Mouse (Mus musculus): ENCODE data around the gene Kcnh1. TPM values are rescaled to one million over a fixed set of nuclear protein-coding genes. Genes with fewer than 3 reads are reported as not detected.

Gene Kcnh1
- polyA plus RNA-seq (2014; fragmentation: Nextera tagmentation; extraction: Ambion mirVana): 0.38 and 0.39 TPM in 2 replicates

GRCm38 (mm10) chr1:192190508-192191321, at the start of gene Kcnh1:
Gene Kcnh1, plus strand, starts transcription at chr1:192190774.
- ATAC-seq (replicated peaks; ENCODE audit: insufficient number of reproducible peaks, low FRiP score, low TSS enrichment, low read depth): peak; percentile 87
- DNase-seq (ENCODE audit: low spot score): peak; percentile 88
- Histone ChIP-seq H3K27ac (replicated peaks; ENCODE audit: low read depth, low read length) (no peak within 1 kb of the TSS), H3K4me1 (ENCODE audit: control insufficient read depth, insufficient read depth, low read length) (no peaks in the 10 kb centered on the region; the same call in 1 of the 2 replicates), H3K4me3 (ENCODE audit: low read depth, low read length) (peak within 1 kb of the TSS; percentile 49), H3K27me3 (ENCODE audit: control insufficient read depth, insufficient read depth, low read length) (peaks cover 20% of the 10 kb centered on the region), H3K9ac (replicated peaks; ENCODE audit: low read length) (peak within 1 kb of the TSS; percentile 44), H3K4me2 (ENCODE audit: low read depth, low read length) (peak within 1 kb of the TSS; percentile 96), H3K9me3 (replicated peaks; ENCODE audit: control insufficient read depth, low read length) (no peaks in the 10 kb centered on the region), H3K36me3 (replicated peaks; ENCODE audit: control insufficient read depth, insufficient read depth, low read depth, low read length) (no peaks in the 10 kb centered on the region)
- WGBS: under 1% methylated on average over 72 of the region's 73 CpGs

DNA sequence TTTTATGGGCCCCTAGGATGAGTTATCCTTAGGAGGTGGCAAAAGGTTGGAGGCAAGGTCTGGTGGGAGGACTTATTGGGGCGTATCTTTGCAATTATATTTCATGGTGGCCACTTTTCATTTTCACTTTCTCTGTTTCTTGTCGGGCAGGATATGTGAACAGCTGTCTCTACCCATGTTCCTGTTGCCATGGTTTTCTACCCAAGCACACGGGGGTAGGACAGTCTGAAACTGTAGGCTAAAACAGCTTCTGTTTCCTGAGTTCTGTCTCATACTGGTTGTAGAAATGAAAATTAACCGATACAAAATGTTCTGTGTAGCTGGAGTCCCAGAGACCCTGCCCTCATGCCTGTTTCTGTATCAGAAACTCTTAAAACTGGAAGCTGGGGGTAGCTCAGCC, 39.4 kb upstream of the Kcnh1 start:
- DNase-seq (ENCODE audit: low spot score): no peak
- no peak overlapping the region for H3K4me2 ChIP-seq (ENCODE audit: low read depth, low read length)
- ATAC-seq (replicated peaks; ENCODE audit: insufficient number of reproducible peaks, low FRiP score, low TSS enrichment, low read depth): no peak
- no peaks in the 10 kb centered on the region for H3K36me3 ChIP-seq (replicated peaks; ENCODE audit: control insufficient read depth, insufficient read depth, low read depth, low read length)
- no peaks in the 10 kb centered on the region for H3K4me1 ChIP-seq (ENCODE audit: control insufficient read depth, insufficient read depth, low read length)
- no peaks in the 10 kb centered on the region for H3K9me3 ChIP-seq (replicated peaks; ENCODE audit: control insufficient read depth, low read length)
- H3K9ac ChIP-seq (replicated peaks; ENCODE audit: low read length): no peak overlapping the region
- H3K27me3 ChIP-seq (ENCODE audit: control insufficient read depth, insufficient read depth, low read length): no peaks in the 10 kb centered on the region
- H3K4me3 ChIP-seq (ENCODE audit: low read depth, low read length): no peak overlapping the region
- H3K27ac ChIP-seq (replicated peaks; ENCODE audit: low read depth, low read length): no peak overlapping the region
- 88% methylated on average over 4 of the region's 4 CpGs for WGBS

GRCm38 (mm10) chr1:192171477-192171876, 19.1 kb upstream of the Kcnh1 start:
- no peak for DNase-seq (ENCODE audit: low spot score)
- Histone ChIP-seq H3K9me3 (replicated peaks; ENCODE audit: control insufficient read depth, low read length) (no peaks in the 10 kb centered on the region), H3K4me3 (ENCODE audit: low read depth, low read length) (no peak overlapping the region), H3K36me3 (replicated peaks; ENCODE audit: control insufficient read depth, insufficient read depth, low read depth, low read length) (no peaks in the 10 kb centered on the region), H3K9ac (replicated peaks; ENCODE audit: low read length) (no peak overlapping the region), H3K4me1 (ENCODE audit: control insufficient read depth, insufficient read depth, low read length) (no peaks in the 10 kb centered on the region), H3K4me2 (ENCODE audit: low read depth, low read length) (no peak overlapping the region), H3K27ac (replicated peaks; ENCODE audit: low read depth, low read length) (no peak overlapping the region), H3K27me3 (ENCODE audit: control insufficient read depth, insufficient read depth, low read length) (no peaks in the 10 kb centered on the region)
- WGBS: 96% methylated on average over 3 of the region's 3 CpGs
- no peak for ATAC-seq (replicated peaks; ENCODE audit: insufficient number of reproducible peaks, low FRiP score, low TSS enrichment, low read depth)

DNA sequence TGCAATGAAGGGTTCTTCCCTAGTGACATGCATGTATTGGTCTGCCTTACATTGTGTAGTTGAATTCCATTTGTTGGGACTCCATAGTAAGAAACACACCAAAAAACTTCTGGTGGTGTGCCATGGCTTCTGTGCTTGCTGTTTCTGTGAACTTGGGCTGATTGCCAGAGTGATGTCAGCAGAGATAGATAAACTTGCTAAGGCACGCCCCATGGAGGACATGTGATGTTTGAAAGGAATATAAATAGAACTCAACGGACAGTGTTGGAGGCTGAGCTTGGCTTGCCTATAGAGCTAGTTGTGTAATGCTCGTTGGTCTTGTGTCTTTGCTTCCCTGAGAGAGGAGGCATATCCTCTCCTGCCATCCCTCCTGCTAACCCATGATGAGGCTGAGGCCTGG, 10.7 kb upstream of the Kcnh1 start:
- Histone ChIP-seq H3K36me3 (replicated peaks; ENCODE audit: control insufficient read depth, insufficient read depth, low read depth, low read length) (no peaks in the 10 kb centered on the region), H3K27ac (replicated peaks; ENCODE audit: low read depth, low read length) (no peak overlapping the region), H3K4me3 (ENCODE audit: low read depth, low read length) (no peak overlapping the region), H3K4me2 (ENCODE audit: low read depth, low read length) (no peak overlapping the region), H3K4me1 (ENCODE audit: control insufficient read depth, insufficient read depth, low read length) (no peaks in the 10 kb centered on the region), H3K9me3 (replicated peaks; ENCODE audit: control insufficient read depth, low read length) (no peaks in the 10 kb centered on the region), H3K27me3 (ENCODE audit: control insufficient read depth, insufficient read depth, low read length) (no peaks in the 10 kb centered on the region), H3K9ac (replicated peaks; ENCODE audit: low read length) (no peak overlapping the region)
- DNase-seq (ENCODE audit: low spot score): no peak
- ATAC-seq (replicated peaks; ENCODE audit: insufficient number of reproducible peaks, low FRiP score, low TSS enrichment, low read depth): no peak
- WGBS: 88% methylated on average over 3 of the region's 3 CpGs

- no peak overlapping the region for H3K9ac ChIP-seq (replicated peaks; ENCODE audit: low read length)
- H3K4me3 ChIP-seq (ENCODE audit: low read depth, low read length): no peak overlapping the region
- H3K4me1 ChIP-seq (ENCODE audit: control insufficient read depth, insufficient read depth, low read length): no peaks in the 10 kb centered on the region
- H3K4me2 ChIP-seq (ENCODE audit: low read depth, low read length): no peak overlapping the region
- no peak overlapping the region for H3K27ac ChIP-seq (replicated peaks; ENCODE audit: low read depth, low read length)
- H3K36me3 ChIP-seq (replicated peaks; ENCODE audit: control insufficient read depth, insufficient read depth, low read depth, low read length): no peaks in the 10 kb centered on the region
- H3K27me3 ChIP-seq (ENCODE audit: control insufficient read depth, insufficient read depth, low read length): no peaks in the 10 kb centered on the region
- WGBS: 83% methylated on average over 4 of the region's 4 CpGs
- H3K9me3 ChIP-seq (replicated peaks; ENCODE audit: control insufficient read depth, low read length): no peaks in the 10 kb centered on the region
- no peak for DNase-seq (ENCODE audit: low spot score)
- ATAC-seq (replicated peaks; ENCODE audit: insufficient number of reproducible peaks, low FRiP score, low TSS enrichment, low read depth): no peak
These were observed 8.8 kb upstream of the Kcnh1 start for GRCm38 (mm10) chr1:192181696-192182257.

DNA sequence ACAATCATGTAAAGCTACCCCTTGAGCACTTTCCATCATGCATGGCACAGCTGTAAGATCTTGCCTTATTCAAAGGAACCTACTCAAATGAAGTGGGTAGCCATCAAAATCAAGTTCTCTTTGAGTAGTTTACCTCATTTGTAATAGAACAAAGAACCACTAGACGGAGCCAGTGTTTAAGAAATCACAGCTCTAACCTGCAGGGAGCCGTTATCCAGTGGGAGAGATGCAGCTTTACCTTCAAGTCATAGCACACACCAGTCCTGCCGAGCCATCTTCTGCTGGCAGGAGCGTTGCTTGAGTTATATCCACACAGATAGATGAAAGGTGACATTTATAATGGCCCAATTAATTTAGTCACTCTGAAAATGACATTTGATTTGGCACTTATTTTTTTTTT, 1.5 kb upstream of the Kcnh1 start:
- DNase-seq (ENCODE audit: low spot score) (peak; percentile 80), ATAC-seq (replicated peaks; ENCODE audit: insufficient number of reproducible peaks, low FRiP score, low TSS enrichment, low read depth) (no peak)
- Histone ChIP-seq H3K27ac (replicated peaks; ENCODE audit: low read depth, low read length) (no peak overlapping the region), H3K9me3 (replicated peaks; ENCODE audit: control insufficient read depth, low read length) (no peaks in the 10 kb centered on the region), H3K36me3 (replicated peaks; ENCODE audit: control insufficient read depth, insufficient read depth, low read depth, low read length) (no peaks in the 10 kb centered on the region), H3K4me1 (ENCODE audit: control insufficient read depth, insufficient read depth, low read length) (no peaks in the 10 kb centered on the region; the same call in 1 of the 2 replicates), H3K4me3 (ENCODE audit: low read depth, low read length) (no peak overlapping the region), H3K27me3 (ENCODE audit: control insufficient read depth, insufficient read depth, low read length) (peaks cover 20% of the 10 kb centered on the region), H3K4me2 (ENCODE audit: low read depth, low read length) (no peak overlapping the region), H3K9ac (replicated peaks; ENCODE audit: low read length) (no peak overlapping the region)
- WGBS: 14% methylated on average over 4 of the region's 4 CpGs

DNA sequence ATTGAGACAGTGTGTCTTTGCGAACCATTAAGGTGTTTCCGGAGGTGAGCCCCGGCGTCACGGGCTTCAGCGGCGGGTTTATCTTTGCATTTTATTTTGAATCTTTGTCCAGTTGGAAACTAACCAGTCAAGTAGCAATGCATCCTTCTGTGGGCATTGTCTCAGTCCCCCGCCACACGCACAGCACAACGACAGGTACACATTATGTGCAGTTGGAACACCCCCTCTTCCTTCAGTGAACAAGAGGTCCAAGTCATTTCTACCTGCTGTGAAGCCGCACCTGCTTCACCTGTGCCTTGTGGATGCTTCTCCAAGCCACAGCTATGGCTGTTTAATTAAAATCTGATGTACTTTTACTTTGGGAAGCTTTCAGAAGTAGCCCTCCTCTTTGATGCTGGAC, 803 bp upstream of the Kcnh1 start:
- WGBS: 85% methylated on average over 11 of the region's 11 CpGs
- no peaks in the 10 kb centered on the region for H3K9me3 ChIP-seq (replicated peaks; ENCODE audit: control insufficient read depth, low read length)
- no peak for DNase-seq (ENCODE audit: low spot score)
- H3K9ac ChIP-seq (replicated peaks; ENCODE audit: low read length): no peak overlapping the region
- peaks cover 20% of the 10 kb centered on the region for H3K27me3 ChIP-seq (ENCODE audit: control insufficient read depth, insufficient read depth, low read length)
- H3K4me2 ChIP-seq (ENCODE audit: low read depth, low read length): no peak overlapping the region
- H3K4me1 ChIP-seq (ENCODE audit: control insufficient read depth, insufficient read depth, low read length): no peaks in the 10 kb centered on the region; the same call in 1 of the 2 replicates
- no peak overlapping the region for H3K4me3 ChIP-seq (ENCODE audit: low read depth, low read length)
- no peak overlapping the region for H3K27ac ChIP-seq (replicated peaks; ENCODE audit: low read depth, low read length)
- no peaks in the 10 kb centered on the region for H3K36me3 ChIP-seq (replicated peaks; ENCODE audit: control insufficient read depth, insufficient read depth, low read depth, low read length)
- no peak for ATAC-seq (replicated peaks; ENCODE audit: insufficient number of reproducible peaks, low FRiP score, low TSS enrichment, low read depth)

DNA sequence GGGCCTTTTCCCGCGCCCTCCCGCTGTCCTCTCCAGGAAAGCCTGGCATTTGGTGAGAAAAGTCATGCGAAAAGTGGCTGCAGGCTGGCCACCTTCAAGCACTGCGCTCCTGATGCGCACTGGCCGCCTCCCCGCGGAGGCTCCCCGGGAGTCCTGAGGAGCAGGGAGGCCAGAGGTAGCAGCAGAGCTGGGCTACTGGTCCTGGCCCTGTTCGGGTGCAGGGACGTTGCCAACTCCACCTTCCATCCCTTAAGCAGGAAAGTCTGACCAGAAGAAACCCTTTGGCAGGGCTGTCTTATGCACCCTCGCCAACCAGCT, 707 bp downstream of the Kcnh1 start:
- ATAC-seq (replicated peaks; ENCODE audit: insufficient number of reproducible peaks, low FRiP score, low TSS enrichment, low read depth) (no peak), DNase-seq (ENCODE audit: low spot score) (peak; percentile 15)
- Histone ChIP-seq H3K36me3 (replicated peaks; ENCODE audit: control insufficient read depth, insufficient read depth, low read depth, low read length) (no peaks in the 10 kb centered on the region), H3K27ac (replicated peaks; ENCODE audit: low read depth, low read length) (no peak overlapping the region), H3K4me2 (ENCODE audit: low read depth, low read length) (peak overlapping the region; percentile 96), H3K27me3 (ENCODE audit: control insufficient read depth, insufficient read depth, low read length) (peaks cover 20% of the 10 kb centered on the region), H3K9me3 (replicated peaks; ENCODE audit: control insufficient read depth, low read length) (no peaks in the 10 kb centered on the region), H3K4me3 (ENCODE audit: low read depth, low read length) (peak overlapping the region; percentile 49), H3K9ac (replicated peaks; ENCODE audit: low read length) (no peak overlapping the region; the same call in 1 of the 2 replicates), H3K4me1 (ENCODE audit: control insufficient read depth, insufficient read depth, low read length) (no peaks in the 10 kb centered on the region; the same call in 1 of the 2 replicates)
- 5% methylated on average over 13 of the region's 13 CpGs for WGBS
